Mouse (Mus musculus): Measurements from ENCODE around the gene Aldh3b1.
A peak's percentile ranks its signal among the peaks of the same experiment; 100 is the strongest.
"Not testable (repeated sequence)": the region's sequence is repeated elsewhere in the genome, so short reads cannot be mapped to it uniquely, and the experiment has no call there.

Aldh3b1 gene

DNA sequence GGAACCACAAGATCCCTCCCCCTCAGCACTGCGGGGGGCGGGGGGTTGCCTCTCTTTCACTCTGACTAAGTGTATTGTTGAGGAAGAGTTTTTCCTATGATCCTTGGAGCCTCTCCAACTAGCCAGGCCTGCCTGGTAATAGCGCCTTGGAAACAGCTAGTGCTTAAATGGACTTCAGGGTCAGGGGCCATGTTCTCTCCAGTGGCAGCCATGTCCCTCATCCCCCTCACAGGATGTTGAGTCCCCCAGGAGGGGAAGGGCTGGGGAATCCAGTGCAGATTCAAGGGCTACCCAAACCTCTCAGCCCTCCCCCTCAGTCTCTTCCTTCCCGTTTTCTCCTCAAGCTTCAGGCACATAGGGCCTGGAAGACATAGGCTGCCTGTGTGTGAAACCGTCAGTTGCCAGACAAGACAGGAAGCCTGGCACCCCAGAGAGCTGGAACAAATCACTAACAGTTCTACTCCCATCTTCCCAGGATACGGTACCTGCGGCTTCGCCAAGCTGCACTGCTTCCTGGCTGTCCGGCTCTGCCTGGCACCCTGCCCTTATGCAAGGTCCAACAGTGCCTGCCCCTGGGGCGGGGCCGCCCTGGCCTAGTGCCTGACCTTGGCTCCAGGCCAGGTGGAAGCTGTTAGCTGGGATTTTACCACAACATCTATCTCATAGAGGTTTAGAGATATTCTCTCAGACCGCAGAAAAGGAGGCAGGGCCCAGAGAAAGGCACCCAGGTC, at the start of gene Aldh3b1:
TSS of gene Aldh3b1 (minus strand) at position 598 of the 731 bp plus-strand sequence.
- no peak for DNase-seq (ENCODE audit: low read depth, low spot score)

DNA sequence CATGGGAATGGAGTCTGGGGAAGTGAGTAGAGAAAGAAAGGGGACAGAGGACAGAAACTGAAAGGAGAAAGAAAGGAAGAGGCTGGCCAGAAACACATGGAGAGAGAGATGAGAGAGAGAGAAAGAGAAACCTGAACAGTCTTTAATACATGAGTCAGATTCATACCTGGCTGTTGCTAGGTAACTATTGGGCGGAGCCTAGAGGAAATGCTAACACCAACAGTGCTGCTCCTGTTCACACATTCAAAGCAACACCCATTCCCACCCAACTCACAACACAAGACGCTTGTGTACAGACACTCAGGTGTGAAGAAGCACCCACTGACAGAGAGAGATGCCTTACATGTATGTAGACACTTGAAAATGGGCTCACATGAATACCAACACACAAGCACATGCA, 46.3 kb upstream of the Aldh3b1 start:
- peak; percentile 27 for DNase-seq (ENCODE audit: low read depth, low spot score)

DNA sequence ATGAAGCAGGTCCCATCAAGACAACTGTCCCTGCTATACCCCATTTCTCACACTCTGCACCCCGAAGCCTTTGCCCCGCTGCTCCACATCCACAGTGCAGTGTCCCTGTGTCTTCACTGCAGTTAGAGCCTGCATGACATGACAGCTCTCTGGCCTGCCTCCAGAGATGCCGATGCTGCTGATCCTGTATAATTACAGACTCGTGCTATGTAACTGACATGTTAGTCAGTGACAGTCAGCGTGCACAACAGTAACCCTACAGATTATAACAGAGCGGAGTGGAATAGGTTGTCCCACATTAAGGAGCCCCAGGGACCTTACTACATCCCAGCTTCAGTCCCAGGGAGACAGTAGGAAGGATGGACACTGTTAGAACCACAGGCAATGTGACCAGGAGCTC, 45.0 kb upstream of the Aldh3b1 start:
- not testable (repeated sequence) for DNase-seq (ENCODE audit: low read depth, low spot score)

DNA sequence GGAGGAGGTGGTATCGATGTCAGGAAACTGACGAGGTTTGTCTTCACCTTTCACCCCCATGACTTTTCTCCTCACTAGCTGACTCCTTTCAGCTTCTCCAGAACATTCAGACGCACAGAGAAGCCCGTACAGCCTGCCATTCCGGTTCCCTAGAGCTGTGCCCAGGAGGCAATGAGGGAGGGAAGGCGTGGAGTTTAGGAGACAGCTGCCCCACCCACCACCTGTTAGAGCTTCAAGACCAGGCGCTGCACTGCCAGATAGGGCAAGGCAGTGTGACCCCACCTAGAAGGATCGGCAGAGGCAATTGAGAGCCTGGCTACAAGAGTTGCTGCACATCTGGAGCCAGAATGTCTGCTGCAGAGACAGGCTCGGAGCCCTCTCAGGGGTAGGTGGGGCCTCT, 42.6 kb upstream of the Aldh3b1 start, which contains the start of gene Aldh3b2:
TSS of gene Aldh3b2 (plus strand) at position 100 of the 400 bp plus-strand sequence.
- DNase-seq (ENCODE audit: low read depth, low spot score) = no peak

DNA sequence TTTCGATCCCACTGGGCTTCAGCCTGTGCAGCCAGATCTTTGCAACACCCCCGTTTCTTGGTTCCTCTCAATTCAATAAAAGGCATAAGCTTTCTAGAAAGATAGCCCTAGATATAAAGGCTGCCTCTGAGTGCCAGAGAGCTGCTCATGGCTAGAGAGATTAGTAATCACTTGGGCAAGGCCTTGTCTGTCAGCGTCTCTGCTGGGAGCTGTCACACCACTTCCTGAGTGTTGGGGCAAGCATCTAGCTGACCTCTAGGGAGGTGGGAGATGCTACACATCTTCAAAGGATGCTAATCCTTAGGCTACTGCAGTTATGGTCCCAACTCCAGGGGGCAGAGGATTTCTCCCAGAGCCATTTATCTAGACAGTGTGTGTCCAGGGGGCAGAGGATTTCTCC, 37.6 kb upstream of the Aldh3b1 start:
- DNase-seq (ENCODE audit: low read depth, low spot score) = no peak

DNA sequence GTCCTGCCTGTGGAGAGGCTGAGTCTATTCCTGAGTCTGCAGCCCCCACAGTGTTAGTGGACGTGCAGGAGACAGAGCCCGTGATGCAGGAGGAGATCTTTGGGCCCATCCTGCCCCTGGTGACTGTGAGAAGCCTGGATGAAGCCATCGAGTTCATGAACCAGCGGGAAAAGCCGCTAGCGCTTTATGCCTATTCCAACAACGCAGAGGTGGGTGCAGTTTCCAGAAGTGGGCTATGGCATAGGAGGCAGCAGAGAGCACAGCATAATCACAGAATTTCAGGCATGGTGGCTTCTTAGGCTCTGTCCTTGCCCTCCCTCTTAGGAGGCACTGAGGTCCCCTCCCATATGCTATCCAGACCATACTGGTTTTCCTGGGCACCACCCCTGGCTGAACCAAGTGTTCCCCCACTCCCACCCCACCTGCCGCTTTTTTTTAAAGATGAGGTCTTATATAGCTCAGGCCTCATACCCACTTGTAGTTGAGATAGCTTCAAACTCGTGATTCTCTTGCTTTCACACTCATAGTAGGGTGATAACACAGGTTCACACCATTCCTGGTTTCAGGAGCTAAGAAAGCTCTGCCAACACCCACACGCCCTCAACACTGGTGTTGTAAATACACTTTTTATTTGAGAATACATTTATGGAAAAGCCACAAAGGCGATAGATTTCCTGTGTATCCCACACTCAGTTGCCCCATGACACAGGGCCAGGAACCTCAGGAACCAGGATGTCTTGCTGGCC, 36.9 kb upstream of the Aldh3b1 start:
- DNase-seq (ENCODE audit: low read depth, low spot score) = no peak

DNA sequence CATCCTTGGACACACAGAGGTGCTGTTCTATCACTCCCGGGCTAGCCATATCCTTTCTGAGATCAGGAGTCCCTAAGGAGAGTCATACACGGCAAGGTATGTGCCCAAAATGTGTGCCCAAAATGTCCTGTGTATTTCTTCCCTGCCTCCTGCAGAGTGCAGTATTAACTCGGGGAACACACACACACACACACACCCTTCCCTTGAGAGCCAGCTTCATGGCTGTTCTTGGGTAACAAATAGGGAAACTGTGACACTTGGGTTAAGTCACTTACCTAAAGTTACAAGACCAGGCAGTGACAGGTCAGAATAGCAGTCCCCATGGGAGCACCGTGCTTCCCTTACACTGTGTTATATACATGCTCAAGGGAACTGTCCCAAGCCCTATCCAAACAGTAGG, 34.4 kb upstream of the Aldh3b1 start:
- no peak for DNase-seq (ENCODE audit: low read depth, low spot score)

DNA sequence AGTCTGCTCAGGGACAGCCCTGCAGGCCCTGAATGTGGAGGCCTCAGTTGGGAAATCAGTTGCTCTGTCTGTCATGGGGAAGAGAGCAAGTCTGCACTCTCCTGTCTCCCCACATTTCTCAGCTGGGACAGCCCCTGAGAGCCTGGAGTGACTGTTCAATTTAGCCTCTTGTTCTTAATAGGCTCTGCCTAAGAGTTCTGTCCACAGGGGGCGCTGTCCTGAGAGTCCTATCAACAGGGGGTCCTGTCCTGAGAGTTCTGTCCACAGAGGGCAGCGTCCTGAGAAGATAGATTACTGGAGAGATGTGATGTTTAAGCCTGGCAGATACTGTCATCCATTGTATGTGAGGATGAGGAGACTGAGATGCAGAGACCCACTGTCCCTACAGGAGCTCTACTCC, 32.9 kb upstream of the Aldh3b1 start:
- peak; percentile 38 for DNase-seq (ENCODE audit: low read depth, low spot score)

DNA sequence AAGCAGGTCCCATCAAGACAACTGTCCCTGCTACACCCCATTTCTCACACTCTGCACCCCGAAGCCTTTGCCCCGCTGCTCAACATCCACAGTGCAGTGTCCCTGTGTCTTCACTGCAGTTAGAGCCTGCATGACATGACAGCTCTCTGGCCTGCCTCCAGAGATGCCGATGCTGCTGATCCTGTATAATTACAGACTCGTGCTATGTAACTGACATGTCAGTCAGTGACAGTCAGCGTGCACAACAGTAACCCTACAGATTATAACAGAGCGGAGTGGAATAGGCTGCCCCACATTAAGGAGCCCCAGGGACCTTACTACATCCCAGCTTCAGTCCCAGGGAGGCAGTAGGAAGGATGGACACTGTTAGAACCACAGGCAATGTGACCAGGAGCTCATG, 32.2 kb upstream of the Aldh3b1 start:
- DNase-seq (ENCODE audit: low read depth, low spot score) = not testable (repeated sequence)

DNA sequence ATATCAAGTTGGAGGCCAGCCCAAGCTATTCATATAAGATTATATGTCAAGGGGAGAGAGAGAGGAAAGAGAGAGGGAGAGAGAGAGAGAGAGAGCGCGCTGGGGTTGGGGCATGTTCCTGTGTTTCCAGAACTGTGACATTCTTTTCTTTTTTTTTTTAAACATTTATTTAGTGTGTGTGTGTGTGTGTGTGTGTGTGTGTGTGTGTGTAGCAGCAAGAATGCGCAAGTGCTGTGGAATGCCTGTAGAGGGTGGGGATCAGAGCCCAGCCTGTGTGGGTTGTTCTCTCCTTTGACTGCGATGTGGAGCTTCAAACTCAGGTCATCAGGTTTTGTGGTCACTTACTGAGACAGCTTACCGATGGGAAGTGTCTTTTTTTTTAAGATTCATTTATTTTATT, 30.6 kb upstream of the Aldh3b1 start:
- no peak for DNase-seq (ENCODE audit: low read depth, low spot score)

DNA sequence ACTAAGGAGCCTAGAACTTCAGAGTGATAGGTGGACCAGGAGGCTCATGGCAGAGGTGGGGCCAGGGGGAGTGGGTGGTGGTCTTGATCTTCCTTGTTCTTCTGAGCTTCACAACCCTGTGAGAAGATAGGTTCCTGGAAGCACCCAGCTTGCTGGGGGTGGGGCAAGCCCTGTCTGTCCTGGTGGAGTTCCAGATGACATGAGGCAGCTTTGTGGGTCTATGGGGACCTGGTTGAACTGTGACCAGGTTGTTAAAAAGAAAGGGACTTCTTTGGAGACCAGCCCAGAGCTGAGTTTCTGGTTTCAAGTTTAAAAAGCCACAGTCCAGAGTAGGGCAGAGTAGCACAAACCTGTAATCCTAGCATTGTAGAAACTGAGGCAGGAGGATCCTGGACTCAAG, 29.4 kb upstream of the Aldh3b1 start:
- no peak for DNase-seq (ENCODE audit: low read depth, low spot score)

DNA sequence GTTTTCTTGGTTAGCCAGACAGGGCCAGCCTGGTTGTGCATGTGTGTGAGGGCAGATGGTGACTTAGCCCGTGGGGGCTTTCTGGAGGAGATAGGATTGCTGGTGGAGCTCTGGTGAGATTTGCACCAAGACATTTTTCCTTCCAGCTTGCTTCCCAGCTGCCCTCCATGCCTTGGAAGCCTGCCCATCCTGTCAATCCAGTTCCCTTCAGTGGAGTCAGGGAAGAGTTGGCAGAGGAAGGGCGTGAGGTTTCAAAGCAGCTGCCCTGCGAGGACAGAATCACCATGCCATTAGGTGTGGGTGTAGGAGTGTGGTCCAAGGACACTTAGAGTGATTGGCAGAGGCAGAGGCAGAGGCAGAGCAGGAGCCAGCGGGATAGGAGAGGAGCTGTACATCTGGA, 28.9 kb upstream of the Aldh3b1 start, which contains the start of gene Aldh3b3:
TSS of gene Aldh3b3 (plus strand) at position 176 of the 400 bp plus-strand sequence.
- DNase-seq (ENCODE audit: low read depth, low spot score) = no peak

DNA sequence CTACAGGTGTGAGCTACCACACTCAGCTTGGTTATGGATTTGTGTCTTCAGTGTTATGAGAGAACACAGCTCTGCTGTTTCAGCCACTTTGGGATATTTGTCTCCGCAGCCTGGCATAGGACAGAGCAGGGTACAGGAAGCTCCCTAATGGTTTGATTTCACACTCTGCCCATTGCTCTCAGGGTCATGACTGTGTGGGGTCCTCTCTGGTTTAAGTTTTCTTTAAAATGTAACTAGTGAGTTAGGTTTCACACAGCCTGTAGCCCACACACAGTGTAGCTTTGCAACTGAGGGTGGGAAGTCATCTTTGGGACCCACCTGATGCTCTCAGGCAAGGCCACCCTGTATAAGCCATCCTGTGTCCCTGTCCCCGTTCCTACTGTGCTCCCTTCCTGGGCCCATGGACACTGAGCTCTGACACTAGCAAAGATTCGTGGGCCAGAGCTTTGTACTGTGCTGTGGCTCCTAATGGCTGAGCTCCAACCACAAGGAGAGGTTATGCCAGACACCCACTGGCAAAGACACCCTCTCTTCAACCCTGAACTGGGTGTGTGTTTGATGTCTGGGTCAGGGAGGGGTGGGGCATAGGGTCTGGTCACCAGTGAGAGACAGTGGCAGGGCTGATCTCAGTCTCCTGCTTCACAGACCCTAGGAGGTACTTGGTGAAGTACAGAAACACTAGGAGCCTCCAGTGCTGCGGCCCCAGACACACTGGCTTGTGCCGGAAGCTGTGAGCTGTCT, 27.9 kb upstream of the Aldh3b1 start:
- not testable (repeated sequence) for DNase-seq (ENCODE audit: low read depth, low spot score)

DNA sequence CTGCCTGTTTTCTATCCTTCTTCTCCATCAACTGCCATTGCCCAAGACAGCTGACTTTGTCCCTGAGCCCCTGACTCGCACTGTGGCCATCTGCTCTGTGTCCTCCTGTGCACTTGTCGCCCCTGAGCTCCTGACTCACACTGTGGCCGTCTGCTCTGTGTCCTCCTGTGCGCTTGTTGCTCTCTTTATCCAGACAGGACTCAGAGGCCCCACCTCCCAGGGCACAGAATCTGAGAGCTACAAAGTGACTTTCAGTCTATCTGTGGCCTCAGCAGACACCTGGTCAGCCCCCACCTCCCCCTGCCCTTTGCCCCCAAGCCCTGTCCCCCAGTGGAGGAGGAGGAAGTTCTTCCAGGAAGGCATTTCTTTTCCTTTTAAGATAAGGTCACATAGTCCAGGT, 26.2 kb upstream of the Aldh3b1 start:
- DNase-seq (ENCODE audit: low read depth, low spot score) = no peak

DNA sequence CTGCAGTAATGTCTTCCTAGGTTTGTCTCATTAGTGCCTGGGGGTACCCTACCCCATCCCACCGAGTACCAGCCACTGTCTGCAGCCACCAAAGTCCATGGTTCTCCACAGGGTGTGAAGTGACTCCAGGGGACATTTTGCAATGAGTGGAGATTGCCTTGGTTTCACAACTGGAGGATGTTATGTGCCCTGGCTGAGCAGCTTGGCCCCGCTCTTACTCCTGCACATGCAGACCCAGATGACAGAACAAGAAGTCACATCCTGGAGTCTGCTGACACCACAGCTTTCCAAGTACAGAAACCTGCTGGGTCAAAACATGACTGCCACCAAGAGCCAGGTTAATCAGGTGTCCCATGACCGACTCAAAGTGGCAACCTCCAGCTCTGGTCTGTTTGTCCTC, 25.4 kb upstream of the Aldh3b1 start:
- no peak for DNase-seq (ENCODE audit: low read depth, low spot score)

DNA sequence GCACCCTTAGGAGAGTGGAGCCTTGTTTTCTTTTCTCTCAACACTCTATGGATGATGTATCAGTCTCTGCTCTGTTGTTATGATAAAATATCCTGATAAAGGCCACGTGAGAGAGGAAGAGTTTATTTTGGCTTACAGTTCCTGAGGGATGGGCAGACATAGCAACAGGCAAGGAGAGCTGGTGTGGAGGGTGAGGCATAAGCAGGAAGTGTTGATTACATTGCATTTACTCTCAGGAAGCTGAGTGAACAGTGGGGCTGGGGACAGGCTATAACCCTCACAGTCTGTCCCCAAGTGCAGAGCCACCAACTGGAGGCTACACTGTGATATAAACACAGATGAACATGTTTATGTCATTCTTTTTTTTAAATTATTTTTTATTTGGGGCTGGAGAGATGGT, 22.5 kb upstream of the Aldh3b1 start:
- no peak for DNase-seq (ENCODE audit: low read depth, low spot score)

DNA sequence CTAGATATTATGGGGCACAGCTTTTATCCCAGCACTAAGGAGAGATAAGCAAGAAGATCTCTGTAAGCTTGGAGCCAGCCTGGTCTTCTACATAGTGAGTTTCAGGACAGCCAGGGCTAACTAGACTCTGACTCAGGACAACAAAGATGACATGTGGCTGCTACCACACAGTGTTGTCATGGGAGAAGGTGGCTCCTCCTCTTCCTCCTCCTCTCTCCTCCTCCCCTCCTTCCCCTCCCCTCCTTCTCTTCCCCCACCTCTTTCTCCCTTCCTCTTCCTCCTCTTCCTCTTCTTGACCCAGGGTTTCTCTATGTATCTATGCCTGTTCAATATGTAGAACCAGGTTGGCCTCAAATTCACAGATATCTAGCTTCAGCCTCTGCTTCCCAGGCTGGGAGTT, 21.9 kb upstream of the Aldh3b1 start:
- no peak for DNase-seq (ENCODE audit: low read depth, low spot score)

DNA sequence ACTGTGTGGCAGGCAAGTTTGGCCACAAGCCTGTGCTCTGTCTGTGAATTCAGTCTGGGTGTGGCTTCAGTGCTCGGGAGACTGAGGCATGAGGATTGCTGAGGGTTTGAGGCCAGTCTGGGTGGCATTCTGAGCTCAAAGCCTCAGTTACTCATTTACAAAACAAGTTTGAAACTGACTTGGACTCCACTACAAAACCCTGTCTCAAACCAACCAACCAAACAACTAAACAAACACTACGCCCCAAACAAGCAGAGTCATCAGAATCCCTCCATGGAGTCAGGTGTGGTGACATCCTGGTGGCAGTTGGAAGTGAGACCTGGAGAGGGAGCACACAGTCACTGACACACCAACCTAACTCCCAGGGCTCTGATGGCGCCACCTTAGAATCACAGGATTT, 20.7 kb upstream of the Aldh3b1 start:
- DNase-seq (ENCODE audit: low read depth, low spot score) = no peak

DNA sequence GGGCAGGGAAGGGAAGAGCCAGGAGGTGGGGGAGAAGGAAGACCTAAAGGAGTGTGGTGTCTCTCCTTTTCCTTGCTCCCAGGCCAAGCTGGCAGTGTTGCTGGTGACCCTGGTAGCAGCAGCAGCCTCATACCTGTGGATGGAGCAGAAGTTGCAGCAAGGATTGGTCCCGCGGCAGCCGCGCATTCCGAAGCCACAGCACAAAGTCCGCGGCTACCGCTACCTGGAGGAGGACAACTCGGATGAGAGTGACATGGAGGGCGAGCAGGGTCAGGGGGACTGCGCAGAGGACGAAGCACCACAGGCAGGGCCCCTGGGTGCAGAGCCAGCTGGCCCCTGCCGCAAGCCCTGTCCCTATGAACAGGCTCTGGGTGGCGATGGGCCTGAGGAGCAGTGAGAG, 18.9 kb upstream of the Aldh3b1 start:
- no peak for DNase-seq (ENCODE audit: low read depth, low spot score)

DNA sequence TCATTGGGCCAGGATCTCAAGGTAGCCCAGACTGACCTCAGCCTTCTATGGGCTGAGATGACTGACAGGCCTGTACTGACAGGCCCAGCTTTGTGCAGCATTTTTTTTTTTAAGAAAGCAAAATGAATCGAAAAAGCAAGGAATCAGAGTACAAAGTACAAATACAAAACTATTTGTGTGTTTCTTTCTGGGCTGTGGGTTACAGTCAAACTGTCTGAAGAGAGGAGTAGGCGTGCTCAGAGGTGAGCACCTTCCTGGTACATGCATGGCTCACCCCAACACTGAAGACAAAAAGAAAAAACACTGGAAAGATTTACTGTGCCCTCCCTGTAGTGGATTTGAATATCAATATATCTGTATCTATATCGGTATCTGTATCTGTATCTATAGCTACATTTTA, 18.2 kb upstream of the Aldh3b1 start:
- DNase-seq (ENCODE audit: low read depth, low spot score) = no peak

DNA sequence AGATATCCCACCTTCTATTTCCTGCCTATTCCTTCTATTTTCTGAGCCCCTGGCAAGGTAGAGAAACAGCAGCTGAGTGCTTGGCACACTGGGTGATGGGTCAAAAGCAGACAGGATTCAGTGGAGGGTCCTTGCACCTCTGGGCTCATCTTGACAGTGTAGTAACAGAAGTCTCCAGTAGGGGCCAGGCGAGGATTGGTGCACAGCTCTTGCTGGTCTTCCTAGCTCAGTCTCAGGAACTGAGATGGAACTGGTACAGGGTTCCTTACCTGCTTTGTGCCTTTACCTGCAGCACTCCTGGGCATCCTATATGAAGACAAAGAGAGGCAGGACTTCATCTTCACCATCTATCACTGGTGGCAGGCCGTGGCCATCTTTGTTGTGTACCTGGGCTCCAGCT, 17.1 kb upstream of the Aldh3b1 start:
- peak; percentile 81 for DNase-seq (ENCODE audit: low read depth, low spot score)

DNA sequence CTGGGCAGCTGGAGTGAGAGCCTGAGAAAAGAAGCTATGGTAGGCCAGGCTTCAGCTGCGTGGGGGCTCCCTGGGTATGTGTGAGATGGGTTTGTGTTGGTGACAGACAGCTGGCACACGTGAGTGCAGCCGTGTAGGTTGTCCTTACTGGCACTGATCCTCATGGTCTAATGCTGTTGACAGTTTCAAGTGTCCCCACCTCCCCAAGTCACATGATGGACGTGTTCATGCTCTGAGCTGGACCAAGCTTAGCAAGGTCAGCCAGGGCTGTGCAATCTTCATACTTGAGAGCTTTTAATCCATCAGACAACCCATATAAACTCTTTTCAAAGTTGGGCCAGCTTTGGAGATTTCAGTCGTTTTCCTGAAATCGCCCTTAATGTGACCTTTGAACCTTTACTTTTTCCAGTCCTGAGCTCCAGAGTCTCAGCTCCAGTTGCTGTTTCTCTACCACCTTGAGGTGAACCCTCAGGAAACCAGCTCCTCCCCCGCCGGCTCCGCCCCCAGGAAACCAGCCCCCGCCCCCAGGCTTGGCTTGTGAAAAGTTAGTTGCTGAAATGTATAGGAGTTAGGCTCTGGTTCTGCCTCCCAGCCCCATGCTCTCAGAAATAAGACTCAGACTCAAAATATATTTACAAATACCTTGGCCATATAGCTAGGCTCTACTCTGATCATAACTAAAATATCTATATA, 16.4 kb upstream of the Aldh3b1 start:
- peak; percentile 75 for DNase-seq (ENCODE audit: low read depth, low spot score)
